Mouse (Mus musculus): ENCODE measurements around the gene Atp5j2. TPM values are rescaled to one million over a fixed set of nuclear protein-coding genes. Genes with fewer than 3 reads are reported as not detected.
"Not testable (repeated sequence)": the region's sequence is repeated elsewhere in the genome, so short reads cannot be mapped to it uniquely, and the experiment has no call there.

Gene Atp5j2
- total RNA-seq (2021) (1,000 to 10,000 TPM in 1 of 2 experiments, 100 to 1,000 TPM in 1; 962 to 1,137 TPM), polyA plus RNA-seq (2012; rRNA removed) (733 and 858 TPM in 2 replicates)
- long read RNA-seq, transcript Atp5j2-202 (4 exons, 955 nt) = major isoform, 1,168 of 1,214 reads
- long read RNA-seq, partial matches to known transcripts = 36 of 1,214 reads
- long read RNA-seq, other reads (novel, unspliced or antisense) = 9 of 1,214 reads

- Histone ChIP-seq H3K4me1 (ENCODE audit: control insufficient read depth, insufficient read depth, low read length) (peaks cover 9% of the 10 kb centered on the region), H3K79me2 (replicated peaks; ENCODE audit: control insufficient read depth, insufficient read depth, low read length) (peaks cover 6% of the 10 kb centered on the region), H3K36me3 (ENCODE audit: control insufficient read depth, insufficient read depth, low read length) (peaks cover 14% of the 10 kb centered on the region), H3K4me3 (peak within 1 kb of the TSS; percentile 79), H3K27me3 (ENCODE audit: control insufficient read depth, insufficient read depth, low read length) (no peaks in the 10 kb centered on the region), H3K9ac (ENCODE audit: low read depth, low read length) (peak within 1 kb of the TSS; percentile 80), H3K27ac (peak within 1 kb of the TSS; percentile 94)
- no peak for TF ChIP-seq CTCF (IDR thresholded peaks at IDR 0.05)
- TF ChIP-seq EP300 (IDR thresholded peaks at IDR 0.05; ENCODE audit: insufficient read depth, low read depth, low read length) = no peak
- TF ChIP-seq POLR2A (IDR thresholded peaks at IDR 0.05; ENCODE audit: insufficient read depth, low read depth, low read length) = no peak
- WGBS = 91% methylated on average over 2 of the region's 2 CpGs
- intact Hi-C loops (cut with DNase I) = loop anchor here (1.0 to 2.0 kb wide), 3 partner anchors 12 to 39 kb away; partner anchors contain the start of genes Cpsf4, Ptcd1, Zfp655 and Zkscan5
- DNase-seq = no peak
Measured at GRCm38 (mm10) chr5:145191962-145192361, at the start of gene Atp5j2. Gene Atp5j2, minus strand, starts transcription at chr5:145192062.

DNA sequence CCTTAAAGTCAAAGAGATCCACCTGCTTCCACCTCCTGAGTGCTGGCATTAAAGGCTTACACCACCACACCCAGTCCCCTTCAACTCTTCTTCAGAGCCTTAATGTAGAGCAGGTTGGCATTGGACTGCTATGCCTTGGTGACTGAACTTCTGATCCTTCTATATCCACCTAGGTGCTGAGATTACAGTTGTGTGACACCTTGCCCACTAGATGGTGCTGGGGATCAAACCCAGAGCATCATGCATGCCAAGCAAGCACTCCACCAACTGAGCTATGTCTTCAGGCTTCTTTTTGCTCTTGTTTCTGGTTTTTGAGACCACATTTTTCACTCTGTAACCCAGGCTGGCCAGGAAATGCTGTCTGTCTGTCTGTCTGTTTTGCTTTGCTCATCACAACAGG, 42.8 kb upstream of the Atp5j2 start:
- peaks cover 10% of the 10 kb centered on the region for H3K79me2 ChIP-seq (replicated peaks; ENCODE audit: control insufficient read depth, insufficient read depth, low read length)
- H3K27me3 ChIP-seq (ENCODE audit: control insufficient read depth, insufficient read depth, low read length) = no peaks in the 10 kb centered on the region
- no peak overlapping the region for H3K27ac ChIP-seq
- H3K4me3 ChIP-seq = no peak overlapping the region
- no peak overlapping the region for H3K9ac ChIP-seq (ENCODE audit: low read depth, low read length)
- DNase-seq = no peak
- H3K36me3 ChIP-seq (ENCODE audit: control insufficient read depth, insufficient read depth, low read length) = peaks cover 18% of the 10 kb centered on the region
- H3K4me1 ChIP-seq (ENCODE audit: control insufficient read depth, insufficient read depth, low read length) = peaks cover 4% of the 10 kb centered on the region
- TF ChIP-seq CTCF (IDR thresholded peaks at IDR 0.05) (peak; percentile 66), EP300 (IDR thresholded peaks at IDR 0.05; ENCODE audit: insufficient read depth, low read depth, low read length) (no peak)
- intact Hi-C loops (cut with DNase I) = loop anchor here (10.0 kb wide), 1 partner anchor 130 kb away; no protein-coding TSS in a partner anchor

- intact Hi-C loops (cut with DNase I) = loop anchor here (1.0 to 10.0 kb wide), 4 partner anchors 28 to 133 kb away; partner anchors contain the start of genes Zkscan5 and Zscan25
- H3K4me3 ChIP-seq = peak overlapping the region; percentile 99
- no peaks in the 10 kb centered on the region for H3K27me3 ChIP-seq (ENCODE audit: control insufficient read depth, insufficient read depth, low read length)
- H3K36me3 ChIP-seq (ENCODE audit: control insufficient read depth, insufficient read depth, low read length) = no peaks in the 10 kb centered on the region; the same call in 1 of the 2 replicates
- H3K79me2 ChIP-seq (replicated peaks; ENCODE audit: control insufficient read depth, insufficient read depth, low read length) = peaks cover 8% of the 10 kb centered on the region
- H3K4me1 ChIP-seq (ENCODE audit: control insufficient read depth, insufficient read depth, low read length) = peaks cover 4% of the 10 kb centered on the region
- H3K27ac ChIP-seq = peak overlapping the region; percentile 92
- under 1% methylated on average over 48 of the region's 49 CpGs for WGBS
- H3K9ac ChIP-seq (ENCODE audit: low read depth, low read length) = peak overlapping the region; percentile 93
- no peak for DNase-seq
- TF ChIP-seq POLR2A (IDR thresholded peaks at IDR 0.05; ENCODE audit: insufficient read depth, low read depth, low read length) = no peak
- no peak for TF ChIP-seq CTCF (IDR thresholded peaks at IDR 0.05)
- TF ChIP-seq EP300 (IDR thresholded peaks at IDR 0.05; ENCODE audit: insufficient read depth, low read depth, low read length) = no peak
Measured at GRCm38 (mm10) chr5:145231893-145232411, 40.1 kb upstream of the Atp5j2 start.

DNA sequence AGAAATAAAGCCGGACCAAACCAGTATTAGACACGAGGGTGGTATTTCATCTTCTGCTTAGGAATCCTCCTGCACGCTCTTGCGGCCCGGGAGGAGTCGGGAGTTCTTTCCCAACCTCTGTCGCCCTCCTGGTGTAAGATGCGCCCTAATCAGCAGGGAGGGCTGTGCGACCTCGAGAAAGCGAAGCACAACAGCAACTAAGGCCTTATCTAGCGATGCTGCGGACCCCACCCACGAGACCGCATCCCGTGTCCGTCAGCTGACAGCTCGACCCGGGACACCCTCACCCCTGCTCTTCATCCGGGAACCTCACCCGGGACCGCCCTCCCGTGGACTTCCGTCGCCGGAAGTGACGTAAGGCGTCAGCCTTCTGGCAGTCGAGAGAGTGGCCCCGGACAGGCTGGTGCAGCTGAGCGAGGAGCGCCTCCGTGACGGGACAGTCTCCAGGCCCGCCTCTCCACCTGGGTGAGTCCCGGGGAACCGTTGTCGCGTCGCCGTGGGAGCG, 39.6 kb upstream of the Atp5j2 start, which contains the start of gene Zfp655:
Gene Zfp655, plus strand, starts transcription at position 349 of the 505 bp plus-strand sequence.
- intact Hi-C loops (cut with DNase I) = loop anchor here (1.0 to 10.0 kb wide), 4 partner anchors 27 to 133 kb away; partner anchors contain the start of genes Zkscan5 and Zscan25
- H3K9ac ChIP-seq (ENCODE audit: low read depth, low read length) = peak within 1 kb of the TSS; percentile 93
- WGBS = under 1% methylated on average over 42 of the region's 42 CpGs
- H3K27me3 ChIP-seq (ENCODE audit: control insufficient read depth, insufficient read depth, low read length) = no peaks in the 10 kb centered on the region
- peaks cover 4% of the 10 kb centered on the region for H3K4me1 ChIP-seq (ENCODE audit: control insufficient read depth, insufficient read depth, low read length)
- TF ChIP-seq EP300 (IDR thresholded peaks at IDR 0.05; ENCODE audit: insufficient read depth, low read depth, low read length) (peak; percentile 97), POLR2A (IDR thresholded peaks at IDR 0.05; ENCODE audit: insufficient read depth, low read depth, low read length) (peak; percentile 98), CTCF (IDR thresholded peaks at IDR 0.05) (no peak)
- peaks cover 8% of the 10 kb centered on the region for H3K79me2 ChIP-seq (replicated peaks; ENCODE audit: control insufficient read depth, insufficient read depth, low read length)
- peak within 1 kb of the TSS; percentile 99 for H3K4me3 ChIP-seq
- no peaks in the 10 kb centered on the region; the same call in 1 of the 2 replicates for H3K36me3 ChIP-seq (ENCODE audit: control insufficient read depth, insufficient read depth, low read length)
- peak; percentile 99 for DNase-seq
- H3K27ac ChIP-seq = peak within 1 kb of the TSS; percentile 92

- H3K27me3 ChIP-seq (ENCODE audit: control insufficient read depth, insufficient read depth, low read length) = no peaks in the 10 kb centered on the region
- TF ChIP-seq CTCF (IDR thresholded peaks at IDR 0.05) = no peak
- TF ChIP-seq EP300 (IDR thresholded peaks at IDR 0.05; ENCODE audit: insufficient read depth, low read depth, low read length) = no peak
- TF ChIP-seq POLR2A (IDR thresholded peaks at IDR 0.05; ENCODE audit: insufficient read depth, low read depth, low read length) = no peak
- no peak for DNase-seq
- intact Hi-C loops (cut with DNase I) = loop anchor here (1.0 to 10.0 kb wide), 4 partner anchors 26 to 134 kb away; partner anchors contain the start of genes Zkscan5 and Zscan25
- peak overlapping the region; percentile 99 for H3K4me3 ChIP-seq
- peak overlapping the region; percentile 92 for H3K27ac ChIP-seq
- peaks cover 4% of the 10 kb centered on the region for H3K4me1 ChIP-seq (ENCODE audit: control insufficient read depth, insufficient read depth, low read length)
- no peaks in the 10 kb centered on the region; the same call in 1 of the 2 replicates for H3K36me3 ChIP-seq (ENCODE audit: control insufficient read depth, insufficient read depth, low read length)
- WGBS = 96% methylated on average over 4 of the region's 4 CpGs
- no peak overlapping the region for H3K9ac ChIP-seq (ENCODE audit: low read depth, low read length)
- peaks cover 8% of the 10 kb centered on the region for H3K79me2 ChIP-seq (replicated peaks; ENCODE audit: control insufficient read depth, insufficient read depth, low read length)
Measured at GRCm38 (mm10) chr5:145230641-145231040, 38.8 kb upstream of the Atp5j2 start.

GRCm38 (mm10) chr5:145229283-145229682, 37.4 kb upstream of the Atp5j2 start:
- H3K4me3 ChIP-seq; H3K27ac ChIP-seq; H3K36me3 ChIP-seq (ENCODE audit: control insufficient read depth, insufficient read depth, low read length); H3K4me1 ChIP-seq (ENCODE audit: control insufficient read depth, insufficient read depth, low read length); intact Hi-C loops (cut with DNase I); DNase-seq; H3K79me2 ChIP-seq (replicated peaks; ENCODE audit: control insufficient read depth, insufficient read depth, low read length); H3K9ac ChIP-seq (ENCODE audit: low read depth, low read length); H3K27me3 ChIP-seq (ENCODE audit: control insufficient read depth, insufficient read depth, low read length): not testable (repeated sequence)
- WGBS = 84% methylated on average over 6 of the region's 6 CpGs
